Mouse (Mus musculus) neural tube, embryonic 10.5 days (tissue): ENCODE results near the gene Gfpt2.
"Not testable (repeated sequence)": the region's sequence is repeated elsewhere in the genome, so short reads cannot be mapped to it uniquely, and the experiment has no call there.

Experiments
- DNase-seq: peaks from one replicate; pipeline ENCODE4 v3.0.0-alpha.2; 2017; ENCODE audit warnings: low spot score; ENCODE audit errors: extremely low spot score

Gfpt2 gene

GRCm38 (mm10) chr11:49793131-49793530, 847 bp upstream of the Gfpt2 start:
- DNase-seq, result peak; percentile 23

GRCm38 (mm10) chr11:49794342-49795144, 565 bp downstream of the Gfpt2 start:
- DNase-seq, result peak; percentile 67

- DNase-seq, result no peak
These were observed 5.0 kb downstream of the Gfpt2 start for GRCm38 (mm10) chr11:49798931-49799330.

- no peak for DNase-seq
These were observed 7.5 kb downstream of the Gfpt2 start for GRCm38 (mm10) chr11:49801516-49801915.

GRCm38 (mm10) chr11:49803801-49804200, 9.8 kb downstream of the Gfpt2 start:
- DNase-seq, result no peak

- DNase-seq, result no peak
These were observed 12.2 kb downstream of the Gfpt2 start for GRCm38 (mm10) chr11:49806218-49806617.

GRCm38 (mm10) chr11:49808946-49809345, 15.0 kb downstream of the Gfpt2 start:
- no peak for DNase-seq

GRCm38 (mm10) chr11:49810696-49811095, 16.7 kb downstream of the Gfpt2 start:
- not testable (repeated sequence) for DNase-seq

- DNase-seq, result no peak
These were observed 17.1 kb downstream of the Gfpt2 start for GRCm38 (mm10) chr11:49811099-49811541.

- no peak for DNase-seq
These were observed 17.9 kb downstream of the Gfpt2 start for GRCm38 (mm10) chr11:49811879-49812278.

- no peak for DNase-seq
These were observed 25.0 kb downstream of the Gfpt2 start for GRCm38 (mm10) chr11:49818869-49819566.

- DNase-seq, result no peak
These were observed 25.7 kb downstream of the Gfpt2 start for GRCm38 (mm10) chr11:49819676-49820075.

- no peak for DNase-seq
These were observed 26.9 kb downstream of the Gfpt2 start for GRCm38 (mm10) chr11:49820928-49821327.

- no peak for DNase-seq
These were observed 27.6 kb downstream of the Gfpt2 start for GRCm38 (mm10) chr11:49821546-49821945.

GRCm38 (mm10) chr11:49822337-49822736, 28.4 kb downstream of the Gfpt2 start:
- no peak for DNase-seq

GRCm38 (mm10) chr11:49824896-49825295, 30.9 kb downstream of the Gfpt2 start:
- peak; percentile 78 for DNase-seq

GRCm38 (mm10) chr11:49827243-49827642, 33.3 kb downstream of the Gfpt2 start:
- no peak for DNase-seq

- no peak for DNase-seq
These were observed 35.3 kb downstream of the Gfpt2 start for GRCm38 (mm10) chr11:49829176-49829745.

GRCm38 (mm10) chr11:49831980-49832379, 38.0 kb downstream of the Gfpt2 start:
- DNase-seq, result no peak

- no peak for DNase-seq
These were observed 39.0 kb downstream of the Gfpt2 start for GRCm38 (mm10) chr11:49832962-49833361.

GRCm38 (mm10) chr11:49834248-49834647, 40.3 kb downstream of the Gfpt2 start:
- DNase-seq, result no peak

GRCm38 (mm10) chr11:49835257-49835956, 41.4 kb downstream of the Gfpt2 start:
- DNase-seq, result no peak
